Mouse (Mus musculus) frontal cortex, adult (tissue): ENCODE results near the gene Gm6902.
"Not testable (repeated sequence)": the region's sequence is repeated elsewhere in the genome, so short reads cannot be mapped to it uniquely, and the experiment has no call there.

ENCODE experiments used
- ATAC-seq: cut with Nextera tagmentation; 2 replicates; pipeline ENCODE4 v1.9.2; 2017; ENCODE audit warnings: mild to moderate bottlenecking, moderate library complexity, mixed read lengths; ENCODE audit not compliant: low TSS enrichment

Gm6902 gene

GRCm38 (mm10) chr7:23278800-23279199 is at the start of gene Gm6902:
Gene Gm6902, minus strand, starts transcription at chr7:23278900.
- ATAC-seq = not testable (repeated sequence)

GRCm38 (mm10) chr7:23300892-23301291 is 22.2 kb upstream of the Gm6902 start, which contains the start of gene Nlrp4e:
Gene Nlrp4e, plus strand, starts transcription at chr7:23301192.
- not testable (repeated sequence) for ATAC-seq

GRCm38 (mm10) chr7:23251582-23251981 is 27.1 kb downstream of the Gm6902 start, which contains the start of gene Vmn1r166:
Gene Vmn1r166, minus strand, starts transcription at chr7:23251682.
- not testable (repeated sequence) for ATAC-seq
